Mouse (Mus musculus) layer of hippocampus, adult 8-10 months (tissue): ENCODE data around the gene Chrna4. TPM values are rescaled to one million over a fixed set of nuclear protein-coding genes. Genes with fewer than 3 reads are reported as not detected.

ENCODE experiments used
- DNase-seq, 2 experiments: peaks; one replicate each; pipeline ENCODE4 v3.0.0; 2022; ENCODE audit warnings: low spot score in 2 of 2
- total RNA-seq, 4 experiments: library from RNA; stranded (reverse); gene quantifications; 2 replicates each; pipeline ENCODE4 v1.2.4; 2022

Gene Chrna4
- total RNA-seq, result 10 to 100 TPM; 21.1 to 28.4 (median 23.8) TPM

- no peak for DNase-seq
Measured at GRCm38 (mm10) chr2:181043437-181043836, at the start of gene Chrna4. Chrna4 (minus strand) TSS chr2:181043546.

GRCm38 (mm10) chr2:181090123-181090522 is 46.8 kb upstream of the Chrna4 start:
- no peak for DNase-seq

- no peak for DNase-seq
Measured at GRCm38 (mm10) chr2:181084997-181085396, 41.7 kb upstream of the Chrna4 start.

- DNase-seq, result no peak
Measured at GRCm38 (mm10) chr2:181083945-181084344, 40.6 kb upstream of the Chrna4 start.

GRCm38 (mm10) chr2:181080886-181081285 is 37.5 kb upstream of the Chrna4 start:
- DNase-seq, result no peak

- no peak for DNase-seq
Measured at GRCm38 (mm10) chr2:181079518-181079917, 36.2 kb upstream of the Chrna4 start.

GRCm38 (mm10) chr2:181078908-181079307 is 35.6 kb upstream of the Chrna4 start:
- no peak for DNase-seq

GRCm38 (mm10) chr2:181075501-181075900 is 32.2 kb upstream of the Chrna4 start:
- DNase-seq, result no peak

- no peak for DNase-seq
Measured at GRCm38 (mm10) chr2:181072403-181072714, 29.0 kb upstream of the Chrna4 start.

- peak; percentile 80 to 92 for DNase-seq
Measured at GRCm38 (mm10) chr2:181071706-181072402, 28.5 kb upstream of the Chrna4 start.

- peak; percentile 54 to 61 for DNase-seq
Measured at GRCm38 (mm10) chr2:181070136-181070535, 26.8 kb upstream of the Chrna4 start.

GRCm38 (mm10) chr2:181068499-181068898 is 25.2 kb upstream of the Chrna4 start:
- DNase-seq, result no peak

GRCm38 (mm10) chr2:181065827-181066226 is 22.5 kb upstream of the Chrna4 start:
- DNase-seq, result no peak

GRCm38 (mm10) chr2:181060127-181060526 is 16.8 kb upstream of the Chrna4 start:
- DNase-seq, result peak; percentile 65 to 88

- DNase-seq, result no peak
Measured at GRCm38 (mm10) chr2:181058193-181058592, 14.8 kb upstream of the Chrna4 start.

GRCm38 (mm10) chr2:181057341-181057740 is 14.0 kb upstream of the Chrna4 start:
- no peak for DNase-seq

GRCm38 (mm10) chr2:181052171-181052570 is 8.8 kb upstream of the Chrna4 start:
- no peak for DNase-seq

GRCm38 (mm10) chr2:181048986-181049385 is 5.6 kb upstream of the Chrna4 start:
- DNase-seq, result no peak

GRCm38 (mm10) chr2:181048252-181048945 is 5.1 kb upstream of the Chrna4 start:
- no peak for DNase-seq

- DNase-seq, result no peak
Measured at GRCm38 (mm10) chr2:181044001-181044400, 655 bp upstream of the Chrna4 start.

- no peak for DNase-seq
Measured at GRCm38 (mm10) chr2:181042376-181042775, 970 bp downstream of the Chrna4 start.

- no peak for DNase-seq
Measured at GRCm38 (mm10) chr2:181041941-181042340, 1.4 kb downstream of the Chrna4 start.

GRCm38 (mm10) chr2:181039356-181039680 is 4.0 kb downstream of the Chrna4 start:
- no peak for DNase-seq
